Mouse (Mus musculus): ENCODE data around the gene Maml3.

Maml3 gene

DNA sequence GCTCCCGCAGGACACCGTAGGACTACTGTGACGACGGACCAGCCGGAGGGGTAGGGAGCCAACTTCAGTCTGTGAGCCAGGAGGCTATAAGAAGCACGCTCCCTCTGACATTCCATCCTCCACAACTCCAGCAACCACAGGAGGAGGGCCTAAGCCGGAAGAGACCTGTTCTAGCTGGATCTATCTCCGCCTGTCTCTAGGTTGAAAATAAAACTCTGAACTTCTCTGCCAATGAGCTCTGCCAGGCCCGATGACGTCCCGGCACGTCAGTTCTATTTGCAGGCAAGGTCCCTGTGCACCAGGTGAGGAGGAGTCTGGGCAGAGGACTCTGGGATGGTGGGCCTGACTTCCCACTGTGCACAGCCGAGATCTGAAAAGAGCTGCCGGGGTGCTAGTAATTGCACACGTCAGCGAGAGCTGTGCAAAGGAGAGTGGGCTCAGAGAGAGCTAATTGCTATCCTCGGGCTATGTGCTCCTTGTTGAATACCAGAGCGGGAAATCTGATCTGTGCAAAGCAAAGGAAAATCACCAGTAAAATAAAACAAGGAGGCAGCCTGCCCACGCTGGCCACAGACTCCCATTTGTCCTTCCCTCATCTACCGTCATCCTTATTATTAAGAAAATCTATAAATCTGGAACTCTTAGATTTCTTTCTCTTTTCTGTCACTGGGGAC is 58.7 kb downstream of the Maml3 start:
- peak in 1 of 2 experiments; percentile 38 for DNase-seq (ENCODE audit: low spot score in 2 of 2)

DNA sequence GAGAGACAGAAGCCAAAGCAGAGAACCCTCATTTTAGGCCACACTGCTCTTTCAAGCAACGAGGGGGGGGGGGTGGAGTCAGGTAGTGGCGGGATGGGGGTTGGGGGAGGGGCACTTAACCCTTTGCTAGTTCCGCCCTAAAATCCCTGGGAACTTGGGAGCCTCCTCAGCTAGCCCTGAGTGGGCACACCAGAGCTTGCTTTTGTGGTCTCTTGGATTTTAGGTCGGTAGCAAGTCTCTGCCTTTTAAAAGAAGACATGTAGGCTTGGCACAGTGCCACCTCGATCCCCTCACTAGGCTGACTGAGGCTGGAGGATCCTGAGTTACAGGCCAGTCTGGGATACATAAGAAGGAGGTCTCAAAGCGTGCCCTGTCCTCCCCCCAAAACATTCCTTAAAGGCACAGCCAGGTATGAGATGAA is 59.6 kb downstream of the Maml3 start:
- no peak for DNase-seq (ENCODE audit: low spot score in 2 of 2)

DNA sequence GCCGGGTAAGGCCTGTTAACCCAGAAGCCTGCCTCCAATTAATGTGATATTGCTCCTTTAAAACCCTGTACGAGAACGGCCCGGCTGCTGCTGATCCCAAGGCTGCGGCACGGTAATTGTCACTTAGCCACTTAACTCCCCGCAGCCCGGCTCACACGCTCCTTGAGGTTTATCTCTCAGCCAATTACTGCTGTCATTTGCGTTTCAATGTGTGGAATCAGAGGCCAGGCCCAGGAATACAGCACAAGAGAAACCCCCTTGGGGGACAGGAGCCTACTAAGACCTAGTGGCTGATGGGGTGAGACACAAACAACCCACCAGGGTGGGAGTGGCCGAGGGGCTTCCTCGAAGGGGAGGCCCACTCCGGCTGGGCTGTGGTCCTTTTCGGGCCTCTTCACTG is 60.2 kb downstream of the Maml3 start:
- no peak for DNase-seq (ENCODE audit: low spot score in 2 of 2)

DNA sequence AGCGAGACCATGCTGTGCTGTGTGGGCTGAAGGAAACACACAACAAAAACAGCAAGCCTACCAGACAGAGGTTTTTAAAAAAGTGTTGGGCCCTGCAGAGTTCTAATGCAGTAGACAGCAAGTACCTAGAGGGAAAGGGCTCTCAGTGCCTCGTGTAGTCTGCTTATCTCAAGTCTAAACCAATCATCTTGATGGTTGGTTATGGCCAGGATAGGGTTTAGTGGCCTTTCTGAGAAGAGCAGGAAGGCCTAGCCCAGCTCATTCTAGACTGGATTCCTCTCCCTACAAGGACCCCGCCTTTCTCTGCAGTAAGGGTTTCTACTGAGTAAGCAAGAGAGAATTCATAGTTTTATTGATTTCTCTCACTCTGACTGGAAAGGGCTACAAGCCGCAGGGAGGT is 61.0 kb downstream of the Maml3 start:
- no peak for DNase-seq (ENCODE audit: low spot score in 2 of 2)

DNA sequence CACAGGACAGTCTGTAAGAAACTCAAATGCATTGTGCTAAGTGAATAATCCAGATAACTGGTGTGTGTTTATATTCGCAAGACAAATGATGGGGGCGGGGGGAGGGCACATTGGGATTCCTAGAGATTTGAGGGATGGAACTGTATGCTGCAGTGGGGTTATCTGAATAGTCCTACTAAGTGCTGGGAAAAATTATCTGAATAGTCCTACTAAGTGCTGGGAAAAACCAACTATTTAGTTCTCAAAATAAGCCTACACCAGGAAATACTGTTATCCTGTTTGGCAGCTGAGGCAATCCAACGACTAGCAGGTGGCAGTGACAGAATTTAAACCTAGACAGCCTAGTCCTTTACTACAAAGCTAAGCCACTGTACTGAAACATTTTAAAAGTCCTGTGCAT is 62.2 kb downstream of the Maml3 start:
- DNase-seq (ENCODE audit: low spot score in 2 of 2), result no peak

DNA sequence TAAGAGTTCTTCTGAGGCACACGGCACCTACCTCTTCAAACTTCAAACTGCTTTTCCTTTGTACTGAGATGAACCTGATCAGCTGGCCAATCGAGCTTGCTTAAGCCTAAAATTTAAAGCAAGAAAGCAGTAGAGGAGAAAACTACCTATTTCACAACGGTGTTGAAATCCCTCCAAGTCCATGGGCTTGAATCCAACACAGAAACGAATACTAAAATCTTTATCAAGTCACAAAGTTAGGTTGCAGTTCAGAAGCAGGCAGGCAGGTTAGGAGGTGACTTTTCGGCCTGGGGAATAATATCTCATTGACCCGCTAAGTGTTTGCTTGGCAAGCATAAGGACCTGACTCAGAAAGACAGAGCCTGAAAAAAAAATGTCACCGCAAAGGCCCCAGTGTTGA is 64.9 kb downstream of the Maml3 start:
- no peak for DNase-seq (ENCODE audit: low spot score in 2 of 2)

DNA sequence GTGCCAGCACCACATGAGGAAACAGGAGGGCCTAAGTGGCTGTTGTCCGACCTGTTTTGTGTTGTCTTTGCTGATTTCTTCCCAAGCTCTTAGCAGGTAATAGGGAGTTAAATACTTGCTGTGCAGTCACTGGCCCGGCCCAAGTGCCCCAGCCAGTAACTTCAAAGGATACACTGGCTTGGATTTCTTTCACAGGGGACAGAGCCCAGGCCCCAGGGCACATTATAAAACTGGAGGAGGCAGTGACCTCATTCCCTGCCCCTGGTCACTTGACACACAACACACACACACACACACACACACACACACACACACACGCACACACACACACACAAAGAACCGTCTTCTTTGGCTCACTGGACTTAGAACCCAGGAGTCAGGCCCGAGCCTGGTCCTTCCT is 67.6 kb downstream of the Maml3 start:
- DNase-seq (ENCODE audit: low spot score in 2 of 2), result no peak

DNA sequence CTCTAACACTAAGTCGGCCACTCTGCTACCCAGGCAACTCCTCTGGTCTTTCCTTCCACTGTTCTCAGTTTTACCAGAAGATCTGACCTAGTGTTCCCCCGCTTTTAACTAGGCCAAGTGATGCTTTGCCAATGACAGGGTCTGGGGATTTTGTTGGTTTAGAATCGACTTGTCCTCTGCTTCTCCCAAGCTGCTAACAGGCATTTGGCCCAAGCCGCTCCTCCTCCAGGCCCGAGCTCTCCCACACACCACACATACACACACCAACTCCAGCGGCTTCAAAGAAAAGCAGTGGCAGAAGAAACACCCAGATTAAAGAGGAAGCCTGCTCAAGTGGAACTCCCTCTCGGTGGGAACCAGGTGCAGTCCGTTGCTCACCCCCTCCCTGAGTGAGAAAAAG is 69.5 kb downstream of the Maml3 start:
- no peak for DNase-seq (ENCODE audit: low spot score in 2 of 2)

DNA sequence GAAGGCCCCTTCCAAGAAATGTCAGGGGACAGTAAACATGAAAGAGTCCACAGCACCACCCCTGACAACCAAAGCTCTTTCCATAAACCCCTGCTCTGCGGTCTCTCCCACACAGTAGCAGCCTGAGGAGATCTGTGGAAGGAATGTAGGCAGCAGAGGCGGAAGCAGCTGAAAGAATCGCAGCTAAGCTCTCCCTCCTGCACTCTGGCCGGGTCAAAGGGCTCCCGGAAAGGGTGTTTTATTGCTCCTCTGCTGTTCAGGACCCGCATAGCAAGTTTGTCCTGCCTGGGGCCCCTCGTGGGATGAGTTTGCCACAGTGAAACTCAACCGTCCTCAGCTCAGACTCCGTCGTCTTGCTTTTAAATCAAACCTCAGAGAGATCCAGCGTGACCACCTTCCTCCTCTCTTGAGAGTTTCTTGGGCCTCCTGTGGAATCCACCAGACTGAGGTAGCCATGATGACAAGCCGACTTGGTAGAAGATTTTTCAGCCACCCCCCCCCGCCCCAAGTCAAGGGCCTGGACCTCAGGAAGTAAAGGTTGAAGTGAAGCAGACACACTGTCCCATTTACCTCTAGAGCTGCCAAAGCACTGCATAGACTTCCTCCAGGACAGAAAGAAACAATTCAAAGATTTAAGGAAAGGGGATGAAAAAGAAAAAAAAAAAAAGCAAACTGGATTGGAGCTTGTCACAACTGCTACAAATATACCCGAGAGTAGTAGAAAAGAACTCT is 70.9 kb downstream of the Maml3 start:
- DNase-seq (ENCODE audit: low spot score in 2 of 2), result no peak

DNA sequence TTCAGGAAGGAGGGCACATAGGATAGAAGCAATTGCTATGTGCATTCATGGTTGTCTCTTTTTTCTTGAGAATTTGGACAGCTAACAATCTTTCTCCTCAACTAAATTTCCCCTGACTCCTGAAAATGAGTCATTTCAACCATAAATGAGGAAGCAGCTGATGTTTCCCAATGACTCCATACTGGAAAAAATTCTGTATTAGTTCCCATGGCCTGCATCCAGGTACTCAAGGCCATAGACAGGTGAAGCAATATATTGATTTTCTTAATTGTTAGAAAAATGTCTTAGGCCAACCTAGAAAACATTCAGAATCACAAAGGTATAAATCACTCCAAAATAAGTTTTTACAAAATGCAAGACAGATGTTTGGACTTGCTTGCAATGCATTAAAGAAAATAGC is 73.5 kb downstream of the Maml3 start:
- no peak for DNase-seq (ENCODE audit: low spot score in 2 of 2)

DNA sequence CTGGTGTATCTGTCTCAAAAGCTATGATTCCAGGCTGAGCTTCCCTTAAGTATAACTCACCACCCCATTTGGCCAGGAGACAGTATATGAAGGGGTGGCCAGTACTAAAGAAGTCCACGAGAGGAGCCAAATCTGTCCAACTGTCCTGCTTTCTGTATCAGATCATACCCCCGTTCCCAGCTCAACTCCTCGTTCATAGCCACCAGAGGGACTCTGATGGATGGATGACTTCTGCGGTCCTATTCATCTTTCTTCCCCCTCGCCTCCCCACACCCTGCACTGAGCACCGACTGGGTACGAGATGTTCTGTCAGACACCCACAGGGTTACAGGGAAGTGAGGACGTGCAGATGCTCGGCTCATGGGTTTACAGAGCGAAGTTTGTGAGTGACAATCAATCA is 74.8 kb downstream of the Maml3 start:
- no peak for DNase-seq (ENCODE audit: low spot score in 2 of 2)

DNA sequence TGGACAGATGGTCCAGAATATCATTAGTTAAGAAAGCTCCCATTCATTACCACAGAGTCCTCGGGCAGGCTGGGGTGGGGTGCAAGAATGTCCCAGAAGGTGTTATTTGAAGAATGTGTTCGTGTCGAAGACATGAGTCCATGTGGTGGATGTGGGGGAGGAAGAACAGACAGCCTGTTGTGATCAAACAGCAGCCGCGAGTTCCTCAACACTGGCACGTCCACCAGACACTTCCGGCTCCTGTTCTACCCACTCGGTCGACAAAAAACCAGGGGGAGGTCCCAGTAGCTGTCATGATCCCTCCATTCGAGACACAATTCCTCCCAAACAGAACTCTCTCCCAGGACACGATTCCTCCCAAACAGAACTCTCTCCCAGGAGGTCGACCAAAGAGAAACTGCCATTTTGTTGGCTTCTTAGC is 75.2 kb downstream of the Maml3 start:
- peak in 1 of 2 experiments; percentile 44 for DNase-seq (ENCODE audit: low spot score in 2 of 2)

DNA sequence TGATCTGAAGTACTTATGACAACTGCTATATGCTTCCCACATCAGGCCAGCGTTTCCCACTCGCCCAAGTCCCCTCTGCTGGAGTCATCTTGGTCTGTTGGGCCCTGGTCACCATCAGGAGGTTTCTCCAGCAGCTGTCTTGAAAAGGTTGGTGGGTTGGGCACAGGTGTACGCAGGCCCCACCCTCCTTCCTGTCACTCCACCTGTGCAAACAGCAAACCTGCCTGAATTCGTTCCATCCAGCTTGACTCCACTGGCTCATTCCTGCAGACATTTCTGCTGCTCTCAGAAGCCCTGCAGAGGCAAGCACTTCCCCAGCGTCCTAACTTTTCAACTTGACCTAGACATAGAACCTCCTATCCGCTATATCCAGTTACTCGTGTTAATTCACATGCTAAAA is 76.9 kb downstream of the Maml3 start:
- DNase-seq (ENCODE audit: low spot score in 2 of 2), result no peak

DNA sequence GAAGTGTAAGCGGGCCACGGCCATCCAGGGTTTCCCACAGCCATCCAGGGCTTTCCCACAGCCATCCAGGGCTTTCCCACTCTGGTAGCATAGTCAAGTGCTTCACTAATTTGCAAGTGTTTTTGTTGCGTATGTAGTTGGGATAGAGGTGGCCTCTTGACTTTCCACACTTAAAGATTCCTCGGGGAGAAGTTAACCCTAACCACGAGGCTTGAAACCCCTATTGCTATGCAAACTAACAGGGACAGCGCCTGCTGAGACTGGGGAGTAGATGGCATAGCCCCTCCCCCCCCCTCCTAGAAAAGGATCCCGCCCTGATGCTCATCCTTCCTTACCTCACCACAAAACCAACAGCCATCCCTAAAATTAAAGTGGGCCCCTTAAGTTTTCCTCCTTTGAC is 82.4 kb downstream of the Maml3 start:
- no peak for DNase-seq (ENCODE audit: low spot score in 2 of 2)

DNA sequence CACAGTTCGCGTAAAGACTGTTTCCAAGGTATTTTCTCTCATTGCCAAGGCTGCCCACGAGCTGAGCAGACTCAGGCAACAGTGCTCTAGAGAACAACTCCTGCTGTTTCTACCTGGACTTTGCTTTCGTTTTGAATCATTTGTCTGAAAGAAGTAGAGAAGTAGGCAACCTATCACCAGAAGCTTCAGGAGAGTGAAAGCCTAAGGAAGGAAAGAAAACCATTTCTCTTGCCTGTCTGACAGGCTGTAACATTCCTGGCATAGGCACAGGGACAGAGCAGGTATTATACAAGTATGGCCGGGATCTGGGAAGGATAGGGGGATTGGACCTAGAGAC is 86.8 kb downstream of the Maml3 start:
- DNase-seq (ENCODE audit: low spot score in 2 of 2), result no peak

DNA sequence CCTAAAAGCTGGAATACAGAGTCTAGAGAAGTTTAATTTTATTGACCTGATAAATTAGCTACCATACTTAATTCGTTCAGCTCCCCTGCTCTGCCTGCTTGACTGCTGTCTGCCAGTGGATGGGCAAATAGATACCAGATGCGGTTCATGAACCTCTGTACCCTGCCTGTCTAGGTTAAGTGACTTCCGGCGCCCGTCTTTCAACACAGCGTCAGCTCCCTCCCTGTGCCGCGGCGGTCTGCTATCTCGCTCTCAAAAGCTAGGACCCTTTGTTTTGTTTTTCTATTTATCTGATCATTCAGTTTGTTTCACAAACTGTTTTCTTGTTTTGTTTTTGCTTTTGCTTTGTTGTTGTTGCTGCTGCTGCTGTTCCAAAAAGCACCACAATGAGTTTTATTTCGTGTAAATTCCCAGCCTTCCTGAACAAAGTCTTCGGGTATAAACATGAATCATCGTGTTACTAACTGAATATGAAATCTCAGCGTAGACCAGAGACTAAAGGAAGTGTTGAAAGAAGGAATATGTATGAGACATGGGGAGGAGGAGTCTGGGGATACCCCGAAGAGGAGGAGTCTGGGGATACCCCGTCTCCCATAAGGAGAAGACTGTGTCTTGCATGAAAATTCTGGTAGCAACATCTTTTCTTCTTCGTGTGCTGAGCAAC is 87.3 kb downstream of the Maml3 start:
- DNase-seq (ENCODE audit: low spot score in 2 of 2), result no peak

DNA sequence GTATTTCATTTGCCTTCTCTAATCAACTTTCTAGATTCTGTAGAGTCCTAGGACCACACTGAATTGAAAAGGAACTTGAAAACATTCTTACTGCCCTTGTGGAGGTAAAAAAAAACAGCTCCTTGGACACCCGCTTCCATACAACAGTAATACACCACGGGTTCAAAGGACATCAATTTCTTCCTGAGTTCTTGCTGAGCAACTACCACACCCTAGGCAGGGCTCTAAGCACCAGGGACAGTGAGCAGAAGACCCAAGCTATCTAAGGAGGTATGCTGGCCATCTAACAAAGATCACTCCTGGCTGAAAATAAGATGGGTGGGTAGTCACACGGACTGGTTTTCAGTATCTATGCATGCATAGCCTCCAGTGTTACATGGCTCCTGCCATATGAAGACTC is 88.7 kb downstream of the Maml3 start:
- no peak for DNase-seq (ENCODE audit: low spot score in 2 of 2)

DNA sequence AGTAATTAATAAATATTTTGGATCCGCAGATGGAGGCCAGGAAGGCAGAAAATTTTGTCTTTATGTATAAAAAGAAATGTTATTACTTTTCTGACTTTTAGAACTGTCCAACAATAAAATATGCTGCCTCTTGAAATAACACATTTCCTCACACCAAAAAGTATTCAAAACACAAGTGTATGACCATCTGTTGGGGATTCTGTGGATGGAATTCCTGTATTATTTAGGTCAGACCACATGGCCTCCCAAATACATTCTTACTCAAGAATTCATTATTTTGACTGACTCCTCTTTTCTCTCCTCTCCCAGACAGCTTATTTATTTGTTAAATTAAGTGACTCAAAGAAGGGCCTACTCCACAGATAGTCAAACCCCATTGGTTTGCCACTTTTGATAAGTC is 89.3 kb downstream of the Maml3 start:
- no peak for DNase-seq (ENCODE audit: low spot score in 2 of 2)

DNA sequence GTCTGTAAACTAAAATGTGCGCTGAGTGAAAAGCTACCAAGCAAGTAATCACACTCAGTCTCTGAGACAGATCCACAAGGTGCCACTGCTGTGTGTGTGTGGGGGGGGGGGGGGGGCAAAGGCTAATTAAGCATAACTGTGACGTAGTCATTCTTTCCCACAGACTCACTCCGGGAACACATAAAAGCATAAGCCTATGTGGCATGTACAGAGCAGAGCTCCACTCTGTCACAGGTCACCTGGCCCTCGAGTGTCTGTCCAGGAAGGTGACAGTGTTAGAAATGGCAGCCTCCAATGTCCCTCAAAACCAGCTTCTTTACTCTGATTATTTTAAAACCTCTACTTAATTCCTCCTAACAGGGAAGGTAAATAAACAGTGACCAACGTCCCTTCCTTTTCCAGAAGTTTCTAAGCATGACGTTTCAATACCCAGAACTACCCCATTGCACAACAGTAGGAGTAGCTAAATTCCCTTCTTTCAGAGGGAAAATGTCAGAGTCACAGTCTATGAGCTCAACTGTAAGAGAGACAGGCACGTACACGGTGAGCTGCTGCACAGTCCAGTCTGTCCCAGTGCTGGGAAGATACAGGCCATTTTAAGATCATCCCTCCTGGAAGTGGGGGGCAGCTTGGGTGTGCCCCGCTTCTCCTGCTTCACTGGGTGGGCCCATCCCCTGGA is 93.7 kb downstream of the Maml3 start:
- no peak for DNase-seq (ENCODE audit: low spot score in 2 of 2)

DNA sequence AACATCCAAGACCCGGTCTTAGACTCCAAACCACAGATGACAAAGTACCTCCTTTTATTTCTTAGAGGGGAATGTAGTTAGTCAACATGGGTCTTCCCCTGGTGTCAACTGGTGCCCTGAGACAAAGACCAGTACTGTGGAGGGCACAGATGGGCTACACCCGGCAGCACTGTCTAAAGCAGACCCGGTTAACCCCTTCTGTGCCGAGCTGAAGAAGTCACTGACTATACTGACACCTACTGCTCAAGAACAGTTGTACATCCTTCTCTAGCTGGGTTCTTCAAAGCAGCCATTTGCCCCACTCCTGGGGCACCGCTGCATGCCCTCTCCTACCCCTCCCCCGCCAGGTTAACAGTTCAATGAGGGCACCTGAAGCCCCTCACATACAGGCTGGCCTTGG is 95.6 kb downstream of the Maml3 start:
- DNase-seq (ENCODE audit: low spot score in 2 of 2), result peak in 1 of 2 experiments; percentile 66

DNA sequence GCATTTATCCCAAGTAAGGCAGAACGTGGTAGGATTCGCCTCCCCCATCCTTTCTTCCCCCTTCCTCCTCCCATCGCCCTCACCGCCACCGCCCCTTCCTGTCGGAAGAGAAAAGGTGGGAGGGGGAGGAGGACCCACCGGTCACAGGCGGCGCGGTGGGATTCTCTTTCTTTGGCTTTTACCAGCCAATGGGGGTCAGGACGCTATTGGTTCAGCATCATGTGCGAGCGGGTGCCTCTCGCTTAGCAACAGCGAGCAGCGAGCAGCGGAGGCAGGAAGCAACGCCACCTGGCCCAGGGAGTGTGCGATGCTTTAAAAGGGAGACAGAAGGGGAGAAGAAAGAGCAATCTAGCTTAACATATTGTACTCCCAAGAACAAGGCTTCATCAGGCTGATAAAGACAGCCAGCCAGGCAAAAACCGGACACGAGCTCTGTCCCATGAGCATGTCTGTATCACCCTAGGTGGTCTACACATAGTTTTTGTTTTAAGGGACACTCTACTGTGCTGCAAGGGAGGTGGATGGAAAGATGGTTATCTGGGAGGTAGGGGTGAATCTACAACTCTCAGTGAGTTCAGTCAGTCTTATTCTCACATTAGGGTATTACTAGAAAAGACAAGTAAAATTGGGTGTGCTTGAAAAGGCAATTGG is 97.1 kb downstream of the Maml3 start:
- peak; percentile 14 to 63 for DNase-seq (ENCODE audit: low spot score in 2 of 2)

DNA sequence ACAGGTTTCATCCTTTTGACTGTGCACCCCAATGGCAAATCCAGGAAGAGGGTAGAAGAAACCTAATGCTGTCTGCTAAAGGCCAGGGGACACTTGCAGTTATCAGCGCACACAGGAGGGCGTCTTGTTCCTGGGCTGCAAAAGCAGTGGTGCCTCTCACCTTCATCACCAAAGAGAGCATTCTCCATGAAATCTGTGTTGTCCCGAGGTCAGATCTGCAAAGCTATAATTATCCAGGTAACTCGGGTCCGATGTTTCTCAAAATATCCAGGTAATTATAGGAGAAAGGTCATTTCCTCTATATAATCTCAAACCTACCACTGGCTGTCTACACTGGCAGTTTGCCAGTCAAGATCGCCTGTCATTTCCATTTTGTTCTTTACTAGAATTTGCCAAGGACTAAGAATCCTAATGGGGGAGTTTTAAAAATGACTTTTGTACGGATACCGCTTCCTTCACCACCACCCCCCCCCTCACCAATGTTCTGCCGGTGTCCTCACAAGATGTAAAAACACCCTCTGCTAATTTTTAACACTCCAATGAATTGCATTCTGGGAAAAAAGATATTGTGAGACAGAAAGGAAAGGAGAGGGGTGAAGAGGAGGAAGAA is 98.0 kb downstream of the Maml3 start:
- no peak for DNase-seq (ENCODE audit: low spot score in 2 of 2)
